Mouse (Mus musculus): ENCODE data around the gene Hk2. TPM values are rescaled to one million over a fixed set of nuclear protein-coding genes. Genes with fewer than 3 reads are reported as not detected.

Gene Hk2
- polyA plus RNA-seq (2014; fragmentation: Nextera tagmentation; extraction: Ambion mirVana) = 19.5 and 20.1 TPM in 2 replicates

- Histone ChIP-seq H3K4me2 (ENCODE audit: low read depth, severe bottlenecking) (peak within 1 kb of the TSS; percentile 95), H3K4me1 (ENCODE audit: control insufficient read depth, insufficient read depth, low read length) (0 out of 2 replicates have a peak, but pooled peaks cover 2% of the 10 kb centered on the region), H3K9me3 (ENCODE audit: control insufficient read depth, low read length) (no peaks in the 10 kb centered on the region), H3K4me3 (ENCODE audit: low read depth, low read length) (peak within 1 kb of the TSS; percentile 68), H3K36me3 (ENCODE audit: control insufficient read depth, insufficient read depth, low read length) (no peaks in the 10 kb centered on the region), H3K27me3 (ENCODE audit: control insufficient read depth, insufficient read depth, low read length) (no peaks in the 10 kb centered on the region), H3K27ac (replicated peaks; ENCODE audit: low read depth, low read length) (peak within 1 kb of the TSS; percentile 52; the same call in 1 of the 2 replicates), H3K9ac (ENCODE audit: low read length) (peak within 1 kb of the TSS; percentile 70)
- ATAC-seq (ENCODE audit: insufficient number of reproducible peaks, low FRiP score, low TSS enrichment, low read depth) (peak; percentile 96), DNase-seq (ENCODE audit: low spot score) (peak; percentile 90)
- WGBS = under 1% methylated on average over 39 of the region's 39 CpGs
Observed at GRCm38 (mm10) chr6:82774321-82774764, at the start of gene Hk2. TSS of gene Hk2 (minus strand) at chr6:82774454.

- ATAC-seq (ENCODE audit: insufficient number of reproducible peaks, low FRiP score, low TSS enrichment, low read depth) = no peak
- Histone ChIP-seq H3K9ac (ENCODE audit: low read length) (no peak overlapping the region), H3K36me3 (ENCODE audit: control insufficient read depth, insufficient read depth, low read length) (no peaks in the 10 kb centered on the region), H3K27me3 (ENCODE audit: control insufficient read depth, insufficient read depth, low read length) (no peaks in the 10 kb centered on the region), H3K4me1 (ENCODE audit: control insufficient read depth, insufficient read depth, low read length) (no peaks in the 10 kb centered on the region), H3K4me3 (ENCODE audit: low read depth, low read length) (no peak overlapping the region), H3K4me2 (ENCODE audit: low read depth, severe bottlenecking) (no peak overlapping the region), H3K9me3 (ENCODE audit: control insufficient read depth, low read length) (no peaks in the 10 kb centered on the region), H3K27ac (replicated peaks; ENCODE audit: low read depth, low read length) (no peak overlapping the region)
- DNase-seq (ENCODE audit: low spot score) = no peak
- 52% methylated on average over 4 of the region's 4 CpGs for WGBS
Observed at GRCm38 (mm10) chr6:82821758-82822253, 47.6 kb upstream of the Hk2 start.

- no peaks in the 10 kb centered on the region for H3K36me3 ChIP-seq (ENCODE audit: control insufficient read depth, insufficient read depth, low read length)
- H3K9me3 ChIP-seq (ENCODE audit: control insufficient read depth, low read length) = no peaks in the 10 kb centered on the region
- DNase-seq (ENCODE audit: low spot score) (no peak), ATAC-seq (ENCODE audit: insufficient number of reproducible peaks, low FRiP score, low TSS enrichment, low read depth) (no peak)
- no peak overlapping the region for H3K27ac ChIP-seq (replicated peaks; ENCODE audit: low read depth, low read length)
- no peak overlapping the region for H3K4me3 ChIP-seq (ENCODE audit: low read depth, low read length)
- no peaks in the 10 kb centered on the region for H3K27me3 ChIP-seq (ENCODE audit: control insufficient read depth, insufficient read depth, low read length)
- H3K4me2 ChIP-seq (ENCODE audit: low read depth, severe bottlenecking) = no peak overlapping the region
- WGBS = 68% methylated on average over 3 of the region's 3 CpGs
- H3K4me1 ChIP-seq (ENCODE audit: control insufficient read depth, insufficient read depth, low read length) = no peaks in the 10 kb centered on the region
- no peak overlapping the region for H3K9ac ChIP-seq (ENCODE audit: low read length)
Observed at GRCm38 (mm10) chr6:82820716-82821115, 46.5 kb upstream of the Hk2 start.

- H3K27me3 ChIP-seq (ENCODE audit: control insufficient read depth, insufficient read depth, low read length) = no peaks in the 10 kb centered on the region
- H3K4me3 ChIP-seq (ENCODE audit: low read depth, low read length) = no peak overlapping the region
- no peaks in the 10 kb centered on the region for H3K36me3 ChIP-seq (ENCODE audit: control insufficient read depth, insufficient read depth, low read length)
- no peaks in the 10 kb centered on the region for H3K4me1 ChIP-seq (ENCODE audit: control insufficient read depth, insufficient read depth, low read length)
- no peaks in the 10 kb centered on the region for H3K9me3 ChIP-seq (ENCODE audit: control insufficient read depth, low read length)
- H3K9ac ChIP-seq (ENCODE audit: low read length) = no peak overlapping the region
- ATAC-seq (ENCODE audit: insufficient number of reproducible peaks, low FRiP score, low TSS enrichment, low read depth) (no peak), DNase-seq (ENCODE audit: low spot score) (no peak)
- H3K4me2 ChIP-seq (ENCODE audit: low read depth, severe bottlenecking) = no peak overlapping the region
- H3K27ac ChIP-seq (replicated peaks; ENCODE audit: low read depth, low read length) = no peak overlapping the region
- 75% methylated on average over 4 of the region's 4 CpGs for WGBS
Observed at GRCm38 (mm10) chr6:82814821-82815220, 40.6 kb upstream of the Hk2 start.

- Histone ChIP-seq H3K4me3 (ENCODE audit: low read depth, low read length) (no peak overlapping the region), H3K36me3 (ENCODE audit: control insufficient read depth, insufficient read depth, low read length) (no peaks in the 10 kb centered on the region), H3K9ac (ENCODE audit: low read length) (no peak overlapping the region), H3K9me3 (ENCODE audit: control insufficient read depth, low read length) (no peaks in the 10 kb centered on the region), H3K4me2 (ENCODE audit: low read depth, severe bottlenecking) (no peak overlapping the region), H3K27ac (replicated peaks; ENCODE audit: low read depth, low read length) (no peak overlapping the region), H3K27me3 (ENCODE audit: control insufficient read depth, insufficient read depth, low read length) (no peaks in the 10 kb centered on the region), H3K4me1 (ENCODE audit: control insufficient read depth, insufficient read depth, low read length) (no peaks in the 10 kb centered on the region)
- DNase-seq (ENCODE audit: low spot score) (no peak), ATAC-seq (ENCODE audit: insufficient number of reproducible peaks, low FRiP score, low TSS enrichment, low read depth) (no peak)
- WGBS = 88% methylated on average over 7 of the region's 7 CpGs
Observed at GRCm38 (mm10) chr6:82807984-82808700, 33.9 kb upstream of the Hk2 start.

GRCm38 (mm10) chr6:82806971-82807370, 32.7 kb upstream of the Hk2 start:
- no peak overlapping the region for H3K27ac ChIP-seq (replicated peaks; ENCODE audit: low read depth, low read length)

GRCm38 (mm10) chr6:82806503-82806902, 32.2 kb upstream of the Hk2 start:
- WGBS = 85% methylated on average over 6 of the region's 6 CpGs

More at GRCm38 (mm10) chr6:82806971-82807370, 32.7 kb upstream of the Hk2 start:
- Histone ChIP-seq H3K36me3 (ENCODE audit: control insufficient read depth, insufficient read depth, low read length) (no peaks in the 10 kb centered on the region), H3K9ac (ENCODE audit: low read length) (no peak overlapping the region), H3K4me1 (ENCODE audit: control insufficient read depth, insufficient read depth, low read length) (no peaks in the 10 kb centered on the region), H3K4me2 (ENCODE audit: low read depth, severe bottlenecking) (no peak overlapping the region), H3K27me3 (ENCODE audit: control insufficient read depth, insufficient read depth, low read length) (no peaks in the 10 kb centered on the region), H3K9me3 (ENCODE audit: control insufficient read depth, low read length) (no peaks in the 10 kb centered on the region), H3K4me3 (ENCODE audit: low read depth, low read length) (no peak overlapping the region)
- ATAC-seq (ENCODE audit: insufficient number of reproducible peaks, low FRiP score, low TSS enrichment, low read depth) = no peak
- DNase-seq (ENCODE audit: low spot score) = no peak
- WGBS = 63% methylated on average over 3 of the region's 3 CpGs

GRCm38 (mm10) chr6:82805894-82806293, 31.6 kb upstream of the Hk2 start:
- ATAC-seq (ENCODE audit: insufficient number of reproducible peaks, low FRiP score, low TSS enrichment, low read depth) (no peak), DNase-seq (ENCODE audit: low spot score) (no peak)
- H3K27me3 ChIP-seq (ENCODE audit: control insufficient read depth, insufficient read depth, low read length) = no peaks in the 10 kb centered on the region
- H3K4me3 ChIP-seq (ENCODE audit: low read depth, low read length) = no peak overlapping the region
- no peaks in the 10 kb centered on the region for H3K36me3 ChIP-seq (ENCODE audit: control insufficient read depth, insufficient read depth, low read length)
- WGBS = 77% methylated on average over 3 of the region's 3 CpGs
- H3K4me1 ChIP-seq (ENCODE audit: control insufficient read depth, insufficient read depth, low read length) = no peaks in the 10 kb centered on the region
- no peak overlapping the region for H3K9ac ChIP-seq (ENCODE audit: low read length)
- no peaks in the 10 kb centered on the region for H3K9me3 ChIP-seq (ENCODE audit: control insufficient read depth, low read length)
- no peak overlapping the region for H3K4me2 ChIP-seq (ENCODE audit: low read depth, severe bottlenecking)
- H3K27ac ChIP-seq (replicated peaks; ENCODE audit: low read depth, low read length) = no peak overlapping the region

More at GRCm38 (mm10) chr6:82806503-82806902, 32.2 kb upstream of the Hk2 start:
- no peaks in the 10 kb centered on the region for H3K27me3 ChIP-seq (ENCODE audit: control insufficient read depth, insufficient read depth, low read length)
- H3K4me2 ChIP-seq (ENCODE audit: low read depth, severe bottlenecking) = no peak overlapping the region
- H3K27ac ChIP-seq (replicated peaks; ENCODE audit: low read depth, low read length) = no peak overlapping the region
- H3K4me3 ChIP-seq (ENCODE audit: low read depth, low read length) = no peak overlapping the region
- H3K36me3 ChIP-seq (ENCODE audit: control insufficient read depth, insufficient read depth, low read length) = no peaks in the 10 kb centered on the region
- H3K9me3 ChIP-seq (ENCODE audit: control insufficient read depth, low read length) = no peaks in the 10 kb centered on the region
- no peak for DNase-seq (ENCODE audit: low spot score)
- no peaks in the 10 kb centered on the region for H3K4me1 ChIP-seq (ENCODE audit: control insufficient read depth, insufficient read depth, low read length)
- no peak for ATAC-seq (ENCODE audit: insufficient number of reproducible peaks, low FRiP score, low TSS enrichment, low read depth)
- H3K9ac ChIP-seq (ENCODE audit: low read length) = no peak overlapping the region

Data from limb, embryonic 11.5 days (tissue).